Mouse (Mus musculus): Measurements from ENCODE around the gene Snx18.

- TF ChIP-seq CTCF (IDR thresholded peaks at IDR 0.05; ENCODE audit: low read depth, low read length) (no peak), POLR2A (IDR thresholded peaks at IDR 0.05; ENCODE audit: extremely low read depth, insufficient read depth, low read length) (no peak)
Observed at GRCm38 (mm10) chr13:113615546-113615941, 2.8 kb downstream of the Snx18 start.

Data from liver, adult 2 months (tissue).